Mouse (Mus musculus) hindbrain, embryonic 11.5 days (tissue): ENCODE measurements around the gene Abcb5. TPM values are rescaled to one million over a fixed set of nuclear protein-coding genes. Genes with fewer than 3 reads are reported as not detected.
"Not testable (repeated sequence)": the region's sequence is repeated elsewhere in the genome, so short reads cannot be mapped to it uniquely, and the experiment has no call there.

Source experiments
- ATAC-seq: fragments of 200-750 bp; cut with Nextera tagmentation; 2 replicates; pipeline ENCODE4 v1.8.0; 2017; ENCODE audit warnings: mild to moderate bottlenecking, moderate TSS enrichment, moderate library complexity; ENCODE audit not compliant: low FRiP score
- DNase-seq: peaks from one replicate; pipeline ENCODE4 v3.0.0-alpha.2; 2015; ENCODE audit warnings: low spot score
- H3K27ac ChIP-seq: fragments of 300-500 bp; sonication (generic); 2 replicates; pipeline ENCODE4 v1.5.1; 2014; ENCODE audit warnings: mild to moderate bottlenecking, low read depth, low read length
- H3K27me3 ChIP-seq: fragments of 300-500 bp; sonication (generic); 2 replicates; pipeline ENCODE4 v1.6.1; 2014; ENCODE audit warnings: mild to moderate bottlenecking, low read length, moderate library complexity, mixed read lengths; ENCODE audit not compliant: control insufficient read depth, insufficient read depth
- H3K36me3 ChIP-seq: fragments of 300-500 bp; sonication (generic); 2 replicates; pipeline ENCODE4 v1.6.1; 2014; ENCODE audit warnings: mild to moderate bottlenecking, low read length, moderate library complexity, mixed read lengths; ENCODE audit not compliant: control insufficient read depth, insufficient read depth
- H3K4me1 ChIP-seq: fragments of 300-500 bp; sonication (generic); replicated peaks from 2 replicates; pipeline ENCODE4 v1.6.1; 2014; ENCODE audit warnings: low read length, mixed read lengths; ENCODE audit not compliant: control insufficient read depth, insufficient read depth
- H3K4me2 ChIP-seq: fragments of 300-500 bp; sonication (generic); replicated peaks from 2 replicates; pipeline ENCODE4 v1.6.1; 2014; ENCODE audit warnings: mild to moderate bottlenecking, low read depth, low read length
- H3K4me3 ChIP-seq: fragments of 300-500 bp; sonication (generic); 2 replicates; pipeline ENCODE4 v1.5.1; 2014; ENCODE audit warnings: low read depth, low read length
- H3K9ac ChIP-seq: fragments of 300-500 bp; sonication (generic); 2 replicates; pipeline ENCODE4 v1.6.1; 2014; ENCODE audit warnings: low read depth, low read length
- H3K9me3 ChIP-seq: fragments of 300-500 bp; sonication (generic); 2 replicates; pipeline ENCODE4 v1.6.1; 2016; ENCODE audit warnings: low read length; ENCODE audit not compliant: control insufficient read depth
- WGBS: fragments of 180-500 bp; shearing (Covaris S2); extraction: QIAGEN DNeasy Blood & Tissue Kit; methylation state at CpG from one replicate; pipeline ENCODE4 v1.1.7; 2014; 5-methylcytosine and 5-hydroxymethylcytosine counted together
- polyA plus RNA-seq: library from polyadenylated mRNA; unstranded; fragments of >200 nt; fragmentation: Nextera tagmentation; extraction: Ambion mirVana; gene quantifications from 2 replicates; pipeline ENCODE4 v1.2.1, GENCODE M21; 2014

Abcb5 gene
- polyA plus RNA-seq = not detected in 2 replicates

- Histone ChIP-seq H3K9me3 (no peaks in the 10 kb centered on the region), H3K9ac (no peak within 1 kb of the TSS), H3K4me3 (no peak within 1 kb of the TSS), H3K4me2 (no peak within 1 kb of the TSS), H3K4me1 (no peaks in the 10 kb centered on the region), H3K27ac (no peak within 1 kb of the TSS), H3K36me3 (no peaks in the 10 kb centered on the region), H3K27me3 (no peaks in the 10 kb centered on the region)
- DNase-seq (no peak), ATAC-seq (no peak)
- WGBS = 92% methylated on average over 4 of the region's 4 CpGs
These were observed at the start of gene Abcb5 for GRCm38 (mm10) chr12:118966321-118966720. Gene Abcb5 (minus strand): TSS chr12:118966421.

- no peak overlapping the region for H3K4me2 ChIP-seq
- H3K9ac ChIP-seq = no peak overlapping the region
- DNase-seq (no peak), ATAC-seq (no peak)
- no peaks in the 10 kb centered on the region for H3K4me1 ChIP-seq
- H3K36me3 ChIP-seq = no peaks in the 10 kb centered on the region
- H3K4me3 ChIP-seq = no peak overlapping the region
- no peak overlapping the region for H3K27ac ChIP-seq
- H3K9me3 ChIP-seq = no peaks in the 10 kb centered on the region
- 82% methylated on average over 2 of the region's 2 CpGs for WGBS
- no peaks in the 10 kb centered on the region for H3K27me3 ChIP-seq
These were observed 33.0 kb upstream of the Abcb5 start for GRCm38 (mm10) chr12:118999230-118999629.

- Histone ChIP-seq H3K9ac (no peak overlapping the region), H3K4me1 (no peaks in the 10 kb centered on the region), H3K4me3 (no peak overlapping the region), H3K9me3 (no peaks in the 10 kb centered on the region), H3K27ac (no peak overlapping the region), H3K27me3 (no peaks in the 10 kb centered on the region), H3K4me2 (no peak overlapping the region), H3K36me3 (no peaks in the 10 kb centered on the region)
- DNase-seq = peak; percentile 15
- WGBS = 80% methylated on average over 1 of the region's 1 CpGs
- ATAC-seq = no peak
These were observed 28.3 kb upstream of the Abcb5 start for GRCm38 (mm10) chr12:118994328-118995166.

DNA sequence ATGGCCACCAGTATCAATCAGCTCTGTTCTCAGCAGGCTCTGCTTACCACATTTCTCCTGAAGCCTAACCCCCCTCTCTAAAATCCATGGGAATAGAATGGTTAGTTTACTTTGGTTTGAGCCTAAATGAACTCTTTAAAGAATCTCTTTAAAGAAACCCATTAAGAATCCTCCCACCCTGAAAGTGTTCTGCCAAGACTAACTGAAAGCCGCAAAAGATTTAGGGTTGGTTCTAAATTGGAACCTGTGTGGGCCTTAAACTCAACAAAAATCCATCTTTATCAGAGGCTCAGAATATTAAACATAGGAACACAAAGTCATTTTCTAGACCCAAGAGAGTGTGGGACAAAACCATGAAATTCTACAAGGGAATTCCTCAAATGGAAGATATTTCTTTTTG, 18.6 kb upstream of the Abcb5 start:
- Histone ChIP-seq H3K36me3 (no peaks in the 10 kb centered on the region), H3K4me1 (no peaks in the 10 kb centered on the region), H3K9me3 (no peaks in the 10 kb centered on the region), H3K9ac (no peak overlapping the region), H3K4me3 (no peak overlapping the region), H3K27me3 (no peaks in the 10 kb centered on the region), H3K27ac (no peak overlapping the region), H3K4me2 (no peak overlapping the region)
- DNase-seq (no peak), ATAC-seq (no peak)
- 84% methylated on average over 1 of the region's 1 CpGs for WGBS

GRCm38 (mm10) chr12:118930386-118931318, 35.6 kb downstream of the Abcb5 start:
- WGBS = 22% methylated on average over 13 of the region's 13 CpGs
- peak overlapping the region; percentile 35 for H3K9ac ChIP-seq
- no peak overlapping the region for H3K4me3 ChIP-seq

GRCm38 (mm10) chr12:118926813-118927281, 39.4 kb downstream of the Abcb5 start:
- Histone ChIP-seq H3K4me2 (peak overlapping the region; percentile 28; the same call in 1 of the 2 replicates), H3K9ac (peak overlapping the region; percentile 47; the same call in 1 of the 2 replicates)
- WGBS = 20% methylated on average over 13 of the region's 13 CpGs

More at GRCm38 (mm10) chr12:118930386-118931318, 35.6 kb downstream of the Abcb5 start:
- Histone ChIP-seq H3K4me1 (peaks cover 2% of the 10 kb centered on the region; the same call in 1 of the 2 replicates), H3K36me3 (no peaks in the 10 kb centered on the region), H3K27me3 (no peaks in the 10 kb centered on the region), H3K27ac (no peak overlapping the region), H3K9me3 (no peaks in the 10 kb centered on the region), H3K4me2 (no peak overlapping the region)
- ATAC-seq (peak; percentile 70), DNase-seq (peak; percentile 84)

DNA sequence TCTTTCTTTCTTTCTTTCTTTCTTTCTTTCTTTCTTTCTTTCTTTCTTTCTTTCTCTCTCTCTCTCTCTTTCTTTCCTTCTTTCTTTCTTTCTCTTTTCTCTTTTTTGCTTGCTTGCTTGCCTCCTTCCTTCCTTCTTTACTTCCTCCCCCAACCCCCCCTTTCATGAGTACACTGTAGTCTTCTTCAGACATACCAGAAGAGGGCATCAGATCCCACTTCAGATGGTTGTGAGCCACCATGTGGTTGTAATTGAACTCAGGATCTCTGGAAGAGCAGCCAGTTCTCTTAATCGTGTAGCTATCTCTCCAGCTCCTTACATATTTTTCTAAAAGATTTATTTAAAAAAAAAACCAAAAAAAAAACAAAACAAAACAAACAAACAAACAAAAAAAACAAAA, 42.3 kb downstream of the Abcb5 start:
- not testable (repeated sequence) for H3K9me3 ChIP-seq, H3K27me3 ChIP-seq, H3K36me3 ChIP-seq, H3K27ac ChIP-seq, ATAC-seq, H3K4me2 ChIP-seq, DNase-seq, H3K4me1 ChIP-seq, H3K4me3 ChIP-seq, H3K9ac ChIP-seq
- 66% methylated on average over 1 of the region's 1 CpGs for WGBS

More at GRCm38 (mm10) chr12:118926813-118927281, 39.4 kb downstream of the Abcb5 start:
- DNase-seq = peak; percentile 67
- H3K27me3 ChIP-seq = no peaks in the 10 kb centered on the region
- no peaks in the 10 kb centered on the region for H3K36me3 ChIP-seq
- H3K27ac ChIP-seq = no peak overlapping the region
- no peak overlapping the region for H3K4me3 ChIP-seq
- H3K9me3 ChIP-seq = no peaks in the 10 kb centered on the region
- peak; percentile 69 for ATAC-seq
- peaks cover 2% of the 10 kb centered on the region; the same call in 1 of the 2 replicates for H3K4me1 ChIP-seq

GRCm38 (mm10) chr12:118917771-118918170, 48.5 kb downstream of the Abcb5 start:
- H3K4me1 ChIP-seq = no peaks in the 10 kb centered on the region
- ATAC-seq = no peak

More at GRCm38 (mm10) chr12:118917771-118918170, 48.5 kb downstream of the Abcb5 start:
- 46% methylated on average over 1 of the region's 1 CpGs for WGBS
- H3K27ac ChIP-seq = no peak overlapping the region
- no peak overlapping the region for H3K9ac ChIP-seq
- no peak overlapping the region for H3K4me2 ChIP-seq
- H3K4me3 ChIP-seq = no peak overlapping the region
- H3K27me3 ChIP-seq = no peaks in the 10 kb centered on the region
- no peaks in the 10 kb centered on the region for H3K9me3 ChIP-seq
- no peaks in the 10 kb centered on the region for H3K36me3 ChIP-seq
- DNase-seq = no peak
